23 mouse cellular contexts compared by ENCODE assay signal in genomic region chr10:123086847-123087246, GRCm38 (mm10).
"Had no signal": no experiment of that assay in that cellular context is flagged by ENCODE, and none has a peak within 500 bp of the region (broad histone marks: within the 10 kb centered on the region; RNA-seq: fewer than 3 reads in every experiment).

No protein-coding gene starts in this region.

- H3K36me3 ChIP-seq: midbrain, embryonic 10.5 days; midbrain, embryonic 12.5 days; neural tube, embryonic 13.5 days; neural tube, embryonic 15.5 days; stomach, embryonic 15.5 days had no signal

- H3K9me3 ChIP-seq: midbrain, embryonic 10.5 days; midbrain, embryonic 12.5 days; neural tube, embryonic 13.5 days; neural tube, embryonic 15.5 days; stomach, embryonic 15.5 days had no signal

- H3K4me2 ChIP-seq: lung, embryonic 14.5 days; midbrain, embryonic 12.5 days; neural tube, embryonic 13.5 days; neural tube, embryonic 15.5 days; stomach, embryonic 15.5 days had no signal

- ATAC-seq: lung, postnatal 0 days; midbrain, embryonic 16.5 days had no signal

- H3K27ac ChIP-seq: liver, embryonic 14.5 days; midbrain, embryonic 10.5 days; midbrain, embryonic 12.5 days; neural tube, embryonic 13.5 days; neural tube, embryonic 15.5 days; stomach, embryonic 15.5 days; stomach, postnatal 0 days had no signal

- H3K4me3 ChIP-seq: midbrain, embryonic 10.5 days; midbrain, embryonic 12.5 days; myocyte; neural tube, embryonic 13.5 days; neural tube, embryonic 15.5 days; stomach, embryonic 15.5 days had no signal

- DNase-seq: lung, adult 18-20 months; lung, embryonic 14.5 days; lung, postnatal 14 days; lung, postnatal 36 days; midbrain, embryonic 14.5 days; retina, postnatal 1 day; right cerebral cortex, adult 18-20 months; right cerebral cortex, postnatal 25 days; right cerebral cortex, postnatal 4 days; spleen, adult 18-20 months; thymus, adult 2 months; thymus, postnatal 25 days; thymus, postnatal 4 days had no signal

- H3K9ac ChIP-seq: liver, embryonic 14.5 days; lung, embryonic 14.5 days; midbrain, embryonic 12.5 days; neural tube, embryonic 13.5 days; neural tube, embryonic 15.5 days; stomach, embryonic 15.5 days had no signal

- H3K4me1 ChIP-seq: midbrain, embryonic 10.5 days; midbrain, embryonic 12.5 days; stomach, embryonic 15.5 days had no signal

- H3K27me3 ChIP-seq: midbrain, embryonic 12.5 days; neural tube, embryonic 13.5 days; neural tube, embryonic 15.5 days; stomach, embryonic 15.5 days had no signal
